Mouse (Mus musculus) thymus, adult 2 months (tissue): ENCODE measurements around the gene Fam186b.

ENCODE experiments used
- CTCF ChIP-seq: fragments of 200-500 bp; IDR thresholded peaks from 2 replicates; pipeline ENCODE4 v1.5.1; 2012; ENCODE audit warnings: mild to moderate bottlenecking, control low read depth, low read length, moderate library complexity, borderline replicate concordance; ENCODE audit not compliant: control insufficient read depth, poor library complexity, insufficient read depth; ENCODE audit errors: extremely low read depth
- POLR2A ChIP-seq: fragments of 200-500 bp; IDR thresholded peaks from 2 replicates; pipeline ENCODE4 v1.6.1; 2012; ENCODE audit warnings: mild to moderate bottlenecking, low read length, control low read depth, moderate library complexity; ENCODE audit not compliant: control insufficient read depth, poor library complexity, insufficient read depth; ENCODE audit errors: extremely low read depth

DNA sequence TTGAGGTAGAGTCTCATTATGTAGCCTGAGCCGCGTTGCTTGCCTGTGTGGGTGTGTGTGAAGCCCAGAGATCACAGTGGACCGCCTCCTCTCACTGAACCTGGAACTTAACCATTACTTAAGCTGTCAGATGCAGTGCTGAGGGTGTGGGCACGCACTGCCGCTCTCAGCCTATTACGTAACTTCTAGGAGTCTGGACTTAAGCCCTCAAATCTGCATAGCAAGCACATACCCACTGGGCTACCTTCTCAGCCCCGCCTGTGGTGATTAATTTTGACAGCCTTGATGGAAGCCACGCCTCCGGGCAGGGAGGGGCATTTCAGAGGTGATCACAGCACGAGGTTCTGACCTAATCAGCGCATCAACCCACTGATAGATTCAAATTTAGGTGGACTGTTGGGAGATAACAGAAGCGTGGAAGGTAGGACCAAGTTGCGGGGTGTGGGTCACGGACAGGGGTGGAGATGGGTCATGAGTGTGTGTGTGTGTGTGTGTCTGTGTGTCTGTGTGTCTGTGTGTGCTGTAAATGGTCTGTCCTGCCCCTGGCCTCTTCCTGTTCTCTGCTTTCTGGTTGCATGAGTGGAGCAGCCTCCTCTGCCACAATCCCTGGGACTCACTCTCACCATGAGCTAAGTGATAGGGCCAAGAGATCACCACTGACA is 11.0 kb downstream of the Fam186b start:
- no peak for TF ChIP-seq POLR2A
- no peak for TF ChIP-seq CTCF
